Mouse (Mus musculus): ENCODE results near the gene Stx4a. TPM values are rescaled to one million over a fixed set of nuclear protein-coding genes. Genes with fewer than 3 reads are reported as not detected.

The Stx4a gene
- polyA plus RNA-seq, 1 experiment from 2014 or later = 47.5 TPM

GRCm38 (mm10) chr7:127811240-127811639 lies 12.9 kb upstream of the Stx4a start:
- no peak overlapping the region for H3K27ac ChIP-seq (ENCODE audit: low read length)
- H3K9me3 ChIP-seq (ENCODE audit: control insufficient read depth, low read length) = no peaks in the 10 kb centered on the region
- 74% methylated on average over 4 of the region's 4 CpGs for WGBS
- no peaks in the 10 kb centered on the region for H3K27me3 ChIP-seq (replicated peaks; ENCODE audit: control insufficient read depth, insufficient read depth, low read length)
- H3K4me2 ChIP-seq (ENCODE audit: low read depth, low read length) = no peak overlapping the region
- ATAC-seq = no peak
- no peak overlapping the region for H3K4me3 ChIP-seq (ENCODE audit: low read length)
- no peaks in the 10 kb centered on the region for H3K4me1 ChIP-seq (ENCODE audit: control insufficient read depth, insufficient read depth, low read length)
- no peak overlapping the region for H3K9ac ChIP-seq (ENCODE audit: low read depth, low read length)
- H3K36me3 ChIP-seq (ENCODE audit: control insufficient read depth, insufficient read depth, low read length) = no peaks in the 10 kb centered on the region

- Histone ChIP-seq H3K36me3 (ENCODE audit: control insufficient read depth, insufficient read depth, low read length) (no peaks in the 10 kb centered on the region), H3K4me2 (ENCODE audit: low read depth, low read length) (no peak overlapping the region), H3K4me3 (ENCODE audit: low read length) (no peak overlapping the region), H3K9ac (ENCODE audit: low read depth, low read length) (no peak overlapping the region), H3K4me1 (ENCODE audit: control insufficient read depth, insufficient read depth, low read length) (no peaks in the 10 kb centered on the region), H3K9me3 (ENCODE audit: control insufficient read depth, low read length) (no peaks in the 10 kb centered on the region), H3K27me3 (replicated peaks; ENCODE audit: control insufficient read depth, insufficient read depth, low read length) (no peaks in the 10 kb centered on the region), H3K27ac (ENCODE audit: low read length) (no peak overlapping the region)
- no peak for ATAC-seq
- 85% methylated on average over 3 of the region's 3 CpGs for WGBS
These were observed 11.8 kb upstream of the Stx4a start for GRCm38 (mm10) chr7:127812292-127812691.

GRCm38 (mm10) chr7:127813821-127814220 lies 10.3 kb upstream of the Stx4a start:
- H3K36me3 ChIP-seq (ENCODE audit: control insufficient read depth, insufficient read depth, low read length) = no peaks in the 10 kb centered on the region
- H3K4me3 ChIP-seq (ENCODE audit: low read length) = no peak overlapping the region
- H3K4me1 ChIP-seq (ENCODE audit: control insufficient read depth, insufficient read depth, low read length) = no peaks in the 10 kb centered on the region
- 66% methylated on average over 4 of the region's 4 CpGs for WGBS
- H3K27me3 ChIP-seq (replicated peaks; ENCODE audit: control insufficient read depth, insufficient read depth, low read length) = no peaks in the 10 kb centered on the region
- H3K9ac ChIP-seq (ENCODE audit: low read depth, low read length) = no peak overlapping the region
- H3K27ac ChIP-seq (ENCODE audit: low read length) = peak overlapping the region; percentile 9; the same call in 1 of the 2 replicates
- peak; percentile 57 for ATAC-seq
- no peak overlapping the region for H3K4me2 ChIP-seq (ENCODE audit: low read depth, low read length)
- H3K9me3 ChIP-seq (ENCODE audit: control insufficient read depth, low read length) = no peaks in the 10 kb centered on the region

- no peak overlapping the region for H3K9ac ChIP-seq (ENCODE audit: low read depth, low read length)
- H3K9me3 ChIP-seq (ENCODE audit: control insufficient read depth, low read length) = no peaks in the 10 kb centered on the region
- H3K4me2 ChIP-seq (ENCODE audit: low read depth, low read length) = no peak overlapping the region
- no peaks in the 10 kb centered on the region for H3K27me3 ChIP-seq (replicated peaks; ENCODE audit: control insufficient read depth, insufficient read depth, low read length)
- WGBS = 77% methylated on average over 19 of the region's 19 CpGs
- ATAC-seq = peak; percentile 22
- H3K36me3 ChIP-seq (ENCODE audit: control insufficient read depth, insufficient read depth, low read length) = no peaks in the 10 kb centered on the region
- peak overlapping the region; percentile 9; the same call in 1 of the 2 replicates for H3K27ac ChIP-seq (ENCODE audit: low read length)
- H3K4me1 ChIP-seq (ENCODE audit: control insufficient read depth, insufficient read depth, low read length) = no peaks in the 10 kb centered on the region
- no peak overlapping the region for H3K4me3 ChIP-seq (ENCODE audit: low read length)
These were observed 9.7 kb upstream of the Stx4a start for GRCm38 (mm10) chr7:127814241-127814921.

GRCm38 (mm10) chr7:127815116-127815665 lies 8.9 kb upstream of the Stx4a start:
- Histone ChIP-seq H3K9me3 (ENCODE audit: control insufficient read depth, low read length) (no peaks in the 10 kb centered on the region), H3K4me3 (ENCODE audit: low read length) (no peak overlapping the region), H3K4me2 (ENCODE audit: low read depth, low read length) (no peak overlapping the region), H3K9ac (ENCODE audit: low read depth, low read length) (no peak overlapping the region), H3K27ac (ENCODE audit: low read length) (no peak overlapping the region), H3K27me3 (replicated peaks; ENCODE audit: control insufficient read depth, insufficient read depth, low read length) (no peaks in the 10 kb centered on the region), H3K36me3 (ENCODE audit: control insufficient read depth, insufficient read depth, low read length) (no peaks in the 10 kb centered on the region), H3K4me1 (ENCODE audit: control insufficient read depth, insufficient read depth, low read length) (no peaks in the 10 kb centered on the region)
- ATAC-seq = no peak
- WGBS = 91% methylated on average over 15 of the region's 15 CpGs

GRCm38 (mm10) chr7:127815954-127816821 lies 7.9 kb upstream of the Stx4a start:
- no peaks in the 10 kb centered on the region for H3K27me3 ChIP-seq (replicated peaks; ENCODE audit: control insufficient read depth, insufficient read depth, low read length)
- H3K27ac ChIP-seq (ENCODE audit: low read length) = peak overlapping the region; percentile 43
- peak overlapping the region; percentile 33; the same call in 1 of the 2 replicates for H3K9ac ChIP-seq (ENCODE audit: low read depth, low read length)
- ATAC-seq = peak; percentile 52
- 57% methylated on average over 15 of the region's 15 CpGs for WGBS
- H3K4me2 ChIP-seq (ENCODE audit: low read depth, low read length) = no peak overlapping the region
- no peaks in the 10 kb centered on the region for H3K4me1 ChIP-seq (ENCODE audit: control insufficient read depth, insufficient read depth, low read length)
- no peaks in the 10 kb centered on the region for H3K36me3 ChIP-seq (ENCODE audit: control insufficient read depth, insufficient read depth, low read length)
- H3K9me3 ChIP-seq (ENCODE audit: control insufficient read depth, low read length) = no peaks in the 10 kb centered on the region
- H3K4me3 ChIP-seq (ENCODE audit: low read length) = no peak overlapping the region

GRCm38 (mm10) chr7:127817053-127817452 lies 7.0 kb upstream of the Stx4a start:
- H3K9ac ChIP-seq (ENCODE audit: low read depth, low read length) = no peak overlapping the region
- ATAC-seq = no peak

GRCm38 (mm10) chr7:127817776-127818175 lies 6.3 kb upstream of the Stx4a start:
- Histone ChIP-seq H3K9ac (ENCODE audit: low read depth, low read length) (no peak overlapping the region), H3K4me3 (ENCODE audit: low read length) (no peak overlapping the region), H3K27me3 (replicated peaks; ENCODE audit: control insufficient read depth, insufficient read depth, low read length) (no peaks in the 10 kb centered on the region), H3K4me1 (ENCODE audit: control insufficient read depth, insufficient read depth, low read length) (no peaks in the 10 kb centered on the region), H3K4me2 (ENCODE audit: low read depth, low read length) (no peak overlapping the region), H3K9me3 (ENCODE audit: control insufficient read depth, low read length) (no peaks in the 10 kb centered on the region), H3K27ac (ENCODE audit: low read length) (no peak overlapping the region), H3K36me3 (ENCODE audit: control insufficient read depth, insufficient read depth, low read length) (no peaks in the 10 kb centered on the region)
- WGBS = 87% methylated on average over 5 of the region's 5 CpGs
- no peak for ATAC-seq

More at GRCm38 (mm10) chr7:127817053-127817452, 7.0 kb upstream of the Stx4a start:
- no peak overlapping the region for H3K4me3 ChIP-seq (ENCODE audit: low read length)
- WGBS = 77% methylated on average over 7 of the region's 7 CpGs
- no peaks in the 10 kb centered on the region for H3K36me3 ChIP-seq (ENCODE audit: control insufficient read depth, insufficient read depth, low read length)
- no peaks in the 10 kb centered on the region for H3K9me3 ChIP-seq (ENCODE audit: control insufficient read depth, low read length)
- H3K4me1 ChIP-seq (ENCODE audit: control insufficient read depth, insufficient read depth, low read length) = no peaks in the 10 kb centered on the region
- H3K4me2 ChIP-seq (ENCODE audit: low read depth, low read length) = no peak overlapping the region
- no peaks in the 10 kb centered on the region for H3K27me3 ChIP-seq (replicated peaks; ENCODE audit: control insufficient read depth, insufficient read depth, low read length)
- no peak overlapping the region for H3K27ac ChIP-seq (ENCODE audit: low read length)

- no peak overlapping the region for H3K4me2 ChIP-seq (ENCODE audit: low read depth, low read length)
- H3K4me3 ChIP-seq (ENCODE audit: low read length) = no peak overlapping the region
- H3K9me3 ChIP-seq (ENCODE audit: control insufficient read depth, low read length) = no peaks in the 10 kb centered on the region
- H3K4me1 ChIP-seq (ENCODE audit: control insufficient read depth, insufficient read depth, low read length) = 0 out of 2 replicates have a peak, but pooled peaks cover 11% of the 10 kb centered on the region
- H3K27ac ChIP-seq (ENCODE audit: low read length) = no peak overlapping the region
- no peak for ATAC-seq
- H3K27me3 ChIP-seq (replicated peaks; ENCODE audit: control insufficient read depth, insufficient read depth, low read length) = no peaks in the 10 kb centered on the region
- H3K9ac ChIP-seq (ENCODE audit: low read depth, low read length) = no peak overlapping the region
- WGBS = 56% methylated on average over 13 of the region's 13 CpGs
- no peaks in the 10 kb centered on the region for H3K36me3 ChIP-seq (ENCODE audit: control insufficient read depth, insufficient read depth, low read length)
These were observed 3.1 kb upstream of the Stx4a start for GRCm38 (mm10) chr7:127820836-127821509.

All from intestine, embryonic 16.5 days (tissue).